Mouse (Mus musculus) neural tube, embryonic 14.5 days (tissue): ENCODE results near the gene Atxn2. TPM values are rescaled to one million over a fixed set of nuclear protein-coding genes. Genes with fewer than 3 reads are reported as not detected.

Experiments
- ATAC-seq: fragments of 200-750 bp; cut with Nextera tagmentation; 2 replicates; pipeline ENCODE4 v1.8.0; 2017; ENCODE audit warnings: low read depth, mild to moderate bottlenecking, moderate TSS enrichment, moderate library complexity
- H3K27ac ChIP-seq: fragments of 300-500 bp; sonication (generic); 2 replicates; pipeline ENCODE4 v1.5.1; 2014; ENCODE audit warnings: low read depth, mild to moderate bottlenecking, control low read depth, low read length, moderate library complexity, mixed read lengths
- H3K27me3 ChIP-seq: fragments of 300-500 bp; sonication (generic); 2 replicates; pipeline ENCODE4 v1.6.1; 2014; ENCODE audit warnings: low read length; ENCODE audit not compliant: control insufficient read depth, insufficient read depth
- H3K36me3 ChIP-seq: fragments of 300-500 bp; sonication (generic); 2 replicates; pipeline ENCODE4 v1.6.1; 2014; ENCODE audit warnings: low read length, mixed read lengths; ENCODE audit not compliant: control insufficient read depth, insufficient read depth
- H3K4me1 ChIP-seq: fragments of 300-500 bp; sonication (generic); 2 replicates; pipeline ENCODE4 v1.6.1; 2014; ENCODE audit warnings: low read length; ENCODE audit not compliant: control insufficient read depth, insufficient read depth
- H3K4me2 ChIP-seq: fragments of 300-500 bp; sonication (generic); 2 replicates; pipeline ENCODE4 v1.6.1; 2014; ENCODE audit warnings: mild to moderate bottlenecking, low read depth, low read length, control low read depth
- H3K4me3 ChIP-seq: fragments of 300-500 bp; sonication (generic); 2 replicates; pipeline ENCODE4 v1.5.1; 2014; ENCODE audit warnings: low read depth, low read length, control low read depth, mixed read lengths
- H3K9ac ChIP-seq: fragments of 300-500 bp; sonication (generic); replicated peaks from 2 replicates; pipeline ENCODE4 v1.6.1; 2014; ENCODE audit warnings: low read depth, mild to moderate bottlenecking, control low read depth, low read length, mixed read lengths
- H3K9me3 ChIP-seq: fragments of 300-500 bp; sonication (generic); 2 replicates; pipeline ENCODE4 v1.6.1; 2016; ENCODE audit warnings: low read length; ENCODE audit not compliant: control insufficient read depth
- WGBS: fragments of 180-500 bp; shearing (Covaris S2); extraction: QIAGEN DNeasy Blood & Tissue Kit; methylation state at CpG from one replicate; pipeline ENCODE4 v1.1.7; 2014; 5-methylcytosine and 5-hydroxymethylcytosine counted together
- polyA plus RNA-seq: library from polyadenylated mRNA; unstranded; fragments of >200 nt; fragmentation: Nextera tagmentation; extraction: Ambion mirVana; gene quantifications from 2 replicates; pipeline ENCODE4 v1.2.1, GENCODE M21; 2014

The Atxn2 gene
- polyA plus RNA-seq, 1 experiment from 2014 or later: 94.8 TPM

DNA sequence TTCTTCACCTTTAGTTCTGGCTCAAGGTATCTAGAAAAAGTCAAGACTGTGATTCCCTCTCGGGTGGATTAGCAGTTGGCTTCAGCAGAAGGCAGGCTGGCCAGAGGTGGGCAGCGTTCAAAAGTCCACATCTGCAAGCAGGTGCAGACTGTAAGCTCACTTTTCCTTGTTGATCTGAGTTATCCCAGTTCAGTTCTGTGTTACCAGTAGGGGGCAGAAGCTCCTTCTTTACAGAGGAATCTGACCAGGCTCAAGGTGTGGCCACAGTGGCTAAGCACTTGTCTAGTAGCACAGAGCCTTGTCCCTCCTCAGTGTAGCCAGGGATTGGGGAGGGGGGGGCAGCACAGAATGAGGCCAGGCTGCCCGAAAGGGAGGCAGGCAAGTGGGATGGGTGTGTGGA, 103.9 kb downstream of the Atxn2 start:
- H3K4me3 ChIP-seq: no peak overlapping the region
- peaks cover 68% of the 10 kb centered on the region for H3K36me3 ChIP-seq
- no peaks in the 10 kb centered on the region for H3K27me3 ChIP-seq
- no peaks in the 10 kb centered on the region for H3K9me3 ChIP-seq
- no peak for ATAC-seq
- 80% methylated on average over 3 of the region's 3 CpGs for WGBS
- H3K9ac ChIP-seq: no peak overlapping the region
- H3K27ac ChIP-seq: no peak overlapping the region
- H3K4me1 ChIP-seq: no peaks in the 10 kb centered on the region
- H3K4me2 ChIP-seq: no peak overlapping the region

DNA sequence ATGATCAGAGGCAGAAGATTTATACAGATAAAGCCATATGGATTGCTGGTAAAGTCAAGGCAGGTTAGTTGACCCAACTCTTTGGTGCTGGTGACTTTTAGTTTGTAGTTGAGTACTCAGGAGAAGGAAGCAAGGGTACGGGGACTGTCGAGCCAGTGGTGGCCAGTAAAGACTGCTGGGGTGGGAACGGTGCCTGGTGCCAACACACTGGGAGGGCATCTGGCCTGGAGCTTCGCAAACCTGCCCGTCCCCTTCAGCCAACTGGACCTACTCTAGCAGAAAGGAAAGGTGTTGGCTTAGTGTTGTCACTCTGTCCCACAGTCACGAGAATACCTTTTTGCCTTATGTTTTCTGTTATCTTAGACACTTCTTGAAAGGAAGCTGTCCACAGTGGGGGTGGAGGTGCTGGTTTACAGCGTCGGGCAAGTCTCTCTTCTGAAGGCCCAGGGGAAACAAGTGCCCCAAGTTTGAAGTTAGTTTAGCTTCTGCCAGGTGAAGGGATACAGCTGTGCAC, 104.8 kb downstream of the Atxn2 start:
- Histone ChIP-seq H3K4me2 (no peak overlapping the region), H3K9ac (no peak overlapping the region), H3K4me3 (no peak overlapping the region), H3K36me3 (peaks cover 65% of the 10 kb centered on the region), H3K27ac (no peak overlapping the region), H3K27me3 (no peaks in the 10 kb centered on the region), H3K9me3 (no peaks in the 10 kb centered on the region), H3K4me1 (no peaks in the 10 kb centered on the region)
- WGBS: 94% methylated on average over 8 of the region's 8 CpGs
- no peak for ATAC-seq

DNA sequence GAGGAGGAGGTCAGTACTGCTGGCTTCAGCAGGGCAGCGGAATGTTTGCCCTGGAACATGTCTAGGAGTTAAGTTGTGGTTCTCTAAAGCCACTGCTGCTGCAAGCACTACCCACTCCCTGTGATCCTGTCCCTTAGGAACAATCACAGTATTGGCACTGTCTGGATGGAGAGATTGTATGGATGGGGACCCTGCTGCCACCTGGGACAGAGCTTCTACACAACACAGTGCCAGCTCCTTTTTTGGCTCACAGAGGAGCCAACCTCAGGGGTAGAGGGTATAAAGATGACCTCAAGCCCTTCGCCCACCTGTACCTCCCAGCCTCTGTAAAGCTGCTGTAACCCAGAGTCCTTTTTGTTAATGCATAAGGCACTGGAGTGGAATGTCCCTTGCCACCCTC, 105.5 kb downstream of the Atxn2 start:
- Histone ChIP-seq H3K27me3 (no peaks in the 10 kb centered on the region), H3K4me3 (no peak overlapping the region), H3K4me2 (no peak overlapping the region), H3K4me1 (no peaks in the 10 kb centered on the region), H3K9me3 (no peaks in the 10 kb centered on the region), H3K9ac (no peak overlapping the region), H3K27ac (no peak overlapping the region), H3K36me3 (peaks cover 59% of the 10 kb centered on the region)
- 98% methylated on average over 2 of the region's 2 CpGs for WGBS
- no peak for ATAC-seq

DNA sequence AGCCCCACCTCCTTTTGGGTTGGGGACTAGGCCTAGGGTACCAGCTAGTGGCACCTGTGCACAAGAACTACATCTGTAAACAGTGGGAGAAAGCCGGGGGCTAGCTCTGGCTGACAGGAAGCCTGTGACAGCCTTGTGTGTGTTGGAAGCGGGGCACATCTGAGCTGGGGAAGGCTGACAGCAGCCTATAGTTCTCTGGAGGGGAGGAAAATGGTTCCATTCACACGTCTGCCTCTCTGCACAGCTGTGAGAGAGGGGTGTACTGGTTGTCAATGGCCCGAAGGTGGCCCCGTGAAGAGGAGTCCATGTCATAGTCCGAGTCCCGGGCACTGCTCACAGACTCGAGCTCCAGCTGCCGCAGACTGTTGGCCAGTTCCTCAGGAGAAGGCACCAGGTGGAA, 106.4 kb downstream of the Atxn2 start:
- Histone ChIP-seq H3K36me3 (peaks cover 49% of the 10 kb centered on the region), H3K9me3 (no peaks in the 10 kb centered on the region), H3K4me2 (no peak overlapping the region), H3K9ac (no peak overlapping the region), H3K4me1 (no peaks in the 10 kb centered on the region), H3K27ac (no peak overlapping the region), H3K27me3 (no peaks in the 10 kb centered on the region), H3K4me3 (no peak overlapping the region)
- 91% methylated on average over 9 of the region's 9 CpGs for WGBS
- no peak for ATAC-seq

- WGBS: 95% methylated on average over 7 of the region's 7 CpGs
- peaks cover 41% of the 10 kb centered on the region for H3K36me3 ChIP-seq
- no peak for ATAC-seq
These were observed 107.3 kb downstream of the Atxn2 start for GRCm38 (mm10) chr5:121818401-121818800.

GRCm38 (mm10) chr5:121818862-121819261, 107.7 kb downstream of the Atxn2 start:
- WGBS: 98% methylated on average over 4 of the region's 4 CpGs

More at GRCm38 (mm10) chr5:121818401-121818800, 107.3 kb downstream of the Atxn2 start:
- H3K9ac ChIP-seq: no peak overlapping the region
- H3K4me2 ChIP-seq: no peak overlapping the region
- no peaks in the 10 kb centered on the region for H3K27me3 ChIP-seq
- H3K9me3 ChIP-seq: no peaks in the 10 kb centered on the region
- H3K27ac ChIP-seq: no peak overlapping the region
- H3K4me1 ChIP-seq: no peaks in the 10 kb centered on the region
- H3K4me3 ChIP-seq: no peak overlapping the region

DNA sequence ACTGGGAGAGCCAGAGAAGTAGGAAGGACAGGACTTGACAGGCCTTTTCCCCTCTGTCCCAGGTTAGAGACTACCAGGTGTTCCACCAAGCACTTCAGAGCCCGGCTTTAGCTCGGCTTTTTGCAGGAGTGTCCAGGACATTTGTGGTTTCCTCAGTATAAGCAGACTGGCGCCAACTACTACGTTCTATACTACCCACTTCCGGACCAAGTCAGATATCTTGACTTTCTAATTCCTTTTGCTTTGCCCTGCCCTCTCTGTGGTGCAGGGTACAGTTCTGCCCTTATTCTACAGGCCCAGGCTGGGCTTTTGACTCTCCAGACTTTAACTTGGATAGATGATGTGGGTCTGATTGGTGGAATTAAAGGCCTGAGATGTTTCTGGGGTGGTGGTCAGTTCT, 108.4 kb downstream of the Atxn2 start:
- 95% methylated on average over 5 of the region's 5 CpGs for WGBS
- Histone ChIP-seq H3K4me2 (no peak overlapping the region), H3K9ac (no peak overlapping the region), H3K4me3 (no peak overlapping the region), H3K27ac (no peak overlapping the region), H3K9me3 (no peaks in the 10 kb centered on the region), H3K27me3 (no peaks in the 10 kb centered on the region), H3K36me3 (peaks cover 32% of the 10 kb centered on the region), H3K4me1 (no peaks in the 10 kb centered on the region)
- no peak for ATAC-seq

More at GRCm38 (mm10) chr5:121818862-121819261, 107.7 kb downstream of the Atxn2 start:
- no peaks in the 10 kb centered on the region for H3K27me3 ChIP-seq
- H3K4me3 ChIP-seq: no peak overlapping the region
- no peak overlapping the region for H3K9ac ChIP-seq
- no peak for ATAC-seq
- H3K36me3 ChIP-seq: peaks cover 37% of the 10 kb centered on the region
- no peak overlapping the region for H3K27ac ChIP-seq
- no peaks in the 10 kb centered on the region for H3K9me3 ChIP-seq
- H3K4me2 ChIP-seq: no peak overlapping the region
- no peaks in the 10 kb centered on the region for H3K4me1 ChIP-seq

DNA sequence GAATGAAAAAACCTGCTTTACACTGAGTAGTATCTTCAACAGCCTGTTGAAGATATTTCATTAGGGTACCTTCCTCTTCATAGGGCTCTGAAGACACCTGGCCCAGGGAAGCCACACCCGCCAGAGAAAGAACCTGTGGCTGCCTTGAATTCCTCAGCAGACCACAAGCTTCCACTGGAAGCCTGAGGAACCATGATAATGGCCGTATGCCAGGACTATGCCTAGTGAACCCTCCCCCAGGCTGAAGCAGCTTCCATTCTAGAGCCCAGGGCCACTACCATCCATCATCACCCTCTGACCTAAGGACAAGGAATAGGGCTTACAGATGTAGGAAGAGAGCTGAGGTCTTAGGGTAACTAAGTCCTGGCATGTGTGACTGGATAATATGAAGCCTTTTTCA, 109.0 kb downstream of the Atxn2 start:
- Histone ChIP-seq H3K27me3 (no peaks in the 10 kb centered on the region), H3K36me3 (peaks cover 32% of the 10 kb centered on the region), H3K4me1 (no peaks in the 10 kb centered on the region), H3K4me2 (no peak overlapping the region), H3K9me3 (no peaks in the 10 kb centered on the region), H3K27ac (no peak overlapping the region), H3K9ac (no peak overlapping the region), H3K4me3 (no peak overlapping the region)
- ATAC-seq: no peak
- 96% methylated on average over 2 of the region's 2 CpGs for WGBS

DNA sequence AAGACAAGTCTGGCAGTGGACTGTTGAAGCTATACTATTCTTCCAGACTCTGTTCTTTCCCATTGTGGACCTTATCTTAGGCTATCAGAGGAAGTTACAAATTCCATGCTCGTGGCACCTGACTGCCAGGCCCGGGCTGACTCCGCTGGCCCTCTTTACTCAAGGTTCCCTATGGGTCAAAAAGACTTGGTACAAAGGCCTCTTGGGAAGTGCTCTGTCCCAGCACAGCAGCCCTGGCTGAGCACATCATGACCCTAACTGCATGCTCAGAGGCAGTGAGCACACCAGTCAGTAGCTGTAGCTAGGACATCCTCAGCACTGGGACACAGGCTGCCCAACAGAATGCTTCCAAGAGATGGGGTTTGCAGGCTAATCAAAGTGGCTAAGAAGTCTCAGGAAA, 109.5 kb downstream of the Atxn2 start:
- no peak overlapping the region for H3K4me3 ChIP-seq
- peaks cover 32% of the 10 kb centered on the region for H3K36me3 ChIP-seq
- no peaks in the 10 kb centered on the region for H3K9me3 ChIP-seq
- H3K9ac ChIP-seq: no peak overlapping the region
- H3K27me3 ChIP-seq: no peaks in the 10 kb centered on the region
- 90% methylated on average over 3 of the region's 3 CpGs for WGBS
- no peak overlapping the region for H3K27ac ChIP-seq
- no peak for ATAC-seq
- no peaks in the 10 kb centered on the region for H3K4me1 ChIP-seq
- H3K4me2 ChIP-seq: no peak overlapping the region
